Mouse (Mus musculus) lung, embryonic 14.5 days (tissue): ENCODE data around the gene Dpp3. TPM values are rescaled to one million over a fixed set of nuclear protein-coding genes. Genes with fewer than 3 reads are reported as not detected.
"Not testable (repeated sequence)": the region's sequence is repeated elsewhere in the genome, so short reads cannot be mapped to it uniquely, and the experiment has no call there.

Experiments used
- ATAC-seq: fragments of 200-750 bp; cut with Nextera tagmentation; 2 replicates; pipeline ENCODE4 v1.8.0; 2017; ENCODE audit warnings: mild to moderate bottlenecking, moderate TSS enrichment, moderate library complexity; ENCODE audit not compliant: insufficient read depth
- DNase-seq: peaks from one replicate; pipeline ENCODE4 v3.0.0-alpha.2; 2015
- H3K27ac ChIP-seq: fragments of 300-500 bp; sonication (generic); 2 replicates; pipeline ENCODE4 v1.5.1; 2014; ENCODE audit warnings: low read depth, mild to moderate bottlenecking, moderate library complexity
- H3K27me3 ChIP-seq: fragments of 300-500 bp; sonication (generic); 2 replicates; pipeline ENCODE4 v1.6.1; 2014; ENCODE audit warnings: low read length, control low read depth; ENCODE audit not compliant: insufficient read depth
- H3K36me3 ChIP-seq: fragments of 300-500 bp; sonication (generic); 2 replicates; pipeline ENCODE4 v1.6.1; 2014; ENCODE audit warnings: control low read depth; ENCODE audit not compliant: insufficient read depth
- H3K4me1 ChIP-seq: fragments of 300-500 bp; sonication (generic); 2 replicates; pipeline ENCODE4 v1.6.1; 2014; ENCODE audit warnings: antibody characterized with exemption, control low read depth; ENCODE audit not compliant: insufficient read depth
- H3K4me2 ChIP-seq: fragments of 300-500 bp; sonication (generic); 2 replicates; pipeline ENCODE4 v1.6.1; 2014; ENCODE audit warnings: mild to moderate bottlenecking
- H3K4me3 ChIP-seq: fragments of 300-500 bp; sonication (generic); 2 replicates; pipeline ENCODE4 v1.5.1; 2014; ENCODE audit warnings: low read depth, low read length
- H3K9ac ChIP-seq: fragments of 300-500 bp; sonication (generic); 2 replicates; pipeline ENCODE4 v1.6.1; 2014
- H3K9me3 ChIP-seq: fragments of 300-500 bp; sonication (generic); 2 replicates; pipeline ENCODE4 v1.6.1; 2016; ENCODE audit warnings: low read depth, low read length, control low read depth
- CTCF ChIP-seq: IDR thresholded peaks from 2 replicates; pipeline ENCODE4 v1.5.1; 2016; ENCODE audit warnings: antibody characterized with exemption, low read depth
- WGBS: fragments of 180-500 bp; shearing (Covaris S2); extraction: QIAGEN DNeasy Blood & Tissue Kit; methylation state at CpG from one replicate; pipeline ENCODE4 v1.1.7; 2014; 5-methylcytosine and 5-hydroxymethylcytosine counted together
- polyA plus RNA-seq: library from polyadenylated mRNA; unstranded; fragments of >200 nt; fragmentation: Nextera tagmentation; extraction: Ambion mirVana; gene quantifications from 2 replicates; pipeline ENCODE4 v1.2.1, GENCODE M21; 2014

Gene Dpp3
- polyA plus RNA-seq, 1 experiment from 2014 or later, result 88.6 TPM

DNA sequence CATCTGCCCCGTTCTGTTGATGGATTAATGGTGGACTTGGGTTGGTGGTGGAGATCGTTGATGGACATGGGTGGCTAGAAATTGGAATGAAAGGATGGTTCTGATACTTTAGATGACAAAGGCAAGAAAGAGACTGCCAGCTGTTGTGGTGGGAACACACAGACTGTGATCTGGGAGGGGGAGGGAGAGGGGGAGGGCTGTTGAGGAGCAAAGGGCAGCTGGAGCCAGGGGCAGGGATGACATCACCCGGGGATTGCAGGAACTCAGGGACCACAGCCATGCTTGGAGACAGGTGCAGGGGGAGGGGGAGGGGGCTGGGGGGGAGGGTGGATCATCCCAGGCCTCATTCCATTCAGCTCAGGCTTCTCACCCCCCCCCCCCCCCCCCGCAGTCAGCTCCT is 51.8 kb downstream of the Dpp3 start:
- ATAC-seq (no peak), DNase-seq (no peak)
- Histone ChIP-seq H3K27ac (no peak overlapping the region), H3K9ac (no peak overlapping the region), H3K4me1 (0 out of 2 replicates have a peak, but pooled peaks cover 5% of the 10 kb centered on the region), H3K9me3 (no peaks in the 10 kb centered on the region), H3K36me3 (no peaks in the 10 kb centered on the region), H3K4me3 (no peak overlapping the region), H3K27me3 (no peaks in the 10 kb centered on the region), H3K4me2 (no peak overlapping the region)
- WGBS, result 60% methylated on average over 3 of the region's 4 CpGs
- no peak for TF ChIP-seq CTCF

GRCm38 (mm10) chr19:4874613-4875012 is 53.5 kb downstream of the Dpp3 start:
- H3K36me3 ChIP-seq, ATAC-seq, H3K4me1 ChIP-seq, H3K9me3 ChIP-seq, DNase-seq, H3K27me3 ChIP-seq, H3K4me3 ChIP-seq, H3K4me2 ChIP-seq, H3K9ac ChIP-seq, H3K27ac ChIP-seq: not testable (repeated sequence)
- WGBS, result 68% methylated on average over 1 of the region's 1 CpGs

DNA sequence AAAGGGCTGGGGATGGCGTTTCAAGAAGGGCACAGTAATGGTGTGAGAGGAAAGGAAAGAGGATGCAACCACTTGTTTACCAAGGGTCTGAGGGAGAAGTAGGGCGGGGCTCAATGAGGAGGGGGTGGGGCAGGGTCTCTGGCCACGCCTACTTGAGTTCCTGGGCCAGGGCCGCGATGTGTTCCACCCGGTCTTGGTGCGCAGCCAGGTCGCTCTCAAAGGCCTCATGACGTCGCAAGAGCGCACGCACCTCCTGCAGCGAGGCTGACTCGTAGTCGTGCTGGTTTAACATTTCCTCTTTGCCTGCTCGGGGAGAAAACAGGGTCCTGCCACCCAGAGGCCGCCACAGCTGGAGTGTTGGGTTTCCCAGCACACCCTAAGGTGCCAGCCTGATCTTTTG is 62.9 kb downstream of the Dpp3 start:
- ATAC-seq, result no peak
- DNase-seq, result peak; percentile 71
- Histone ChIP-seq H3K4me3 (no peak overlapping the region), H3K27me3 (0 out of 2 replicates have a peak, but pooled peaks cover 3% of the 10 kb centered on the region), H3K36me3 (no peaks in the 10 kb centered on the region), H3K4me1 (no peaks in the 10 kb centered on the region), H3K27ac (no peak overlapping the region), H3K4me2 (peak overlapping the region; percentile 40; the same call in 1 of the 2 replicates), H3K9me3 (no peaks in the 10 kb centered on the region), H3K9ac (no peak overlapping the region; the same call in 1 of the 2 replicates)
- WGBS, result 3% methylated on average over 17 of the region's 17 CpGs
- TF ChIP-seq CTCF, result no peak

DNA sequence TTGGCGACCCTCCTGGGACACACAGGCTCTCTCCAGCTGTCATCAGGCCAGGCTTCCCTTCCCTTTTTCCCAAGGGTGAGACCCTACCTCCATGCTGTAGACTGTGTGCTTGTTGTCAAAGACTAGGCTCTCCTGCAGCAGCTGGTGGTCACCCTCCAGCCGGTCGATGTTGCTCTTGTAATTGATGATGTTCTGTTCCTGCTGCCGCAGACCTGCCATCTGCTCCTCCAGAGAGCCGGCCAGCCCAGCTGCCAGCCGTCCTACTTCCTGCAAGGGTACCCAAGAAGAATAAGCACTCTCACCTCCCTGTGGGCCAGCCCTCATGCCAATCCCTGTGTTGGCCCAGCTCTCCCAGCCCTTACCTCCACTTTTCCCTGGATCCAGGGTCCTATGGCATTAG is 65.0 kb downstream of the Dpp3 start:
- Histone ChIP-seq H3K4me1 (no peaks in the 10 kb centered on the region), H3K4me2 (no peak overlapping the region), H3K9ac (no peak overlapping the region), H3K36me3 (no peaks in the 10 kb centered on the region), H3K4me3 (no peak overlapping the region), H3K9me3 (no peaks in the 10 kb centered on the region), H3K27me3 (0 out of 2 replicates have a peak, but pooled peaks cover 3% of the 10 kb centered on the region), H3K27ac (no peak overlapping the region)
- 51% methylated on average over 6 of the region's 6 CpGs for WGBS
- no peak for ATAC-seq
- DNase-seq, result no peak
- no peak for TF ChIP-seq CTCF

GRCm38 (mm10) chr19:4859081-4859480 is 69.0 kb downstream of the Dpp3 start:
- 44% methylated on average over 6 of the region's 6 CpGs for WGBS

More at GRCm38 (mm10) chr19:4859081-4859480, 69.0 kb downstream of the Dpp3 start:
- H3K27ac ChIP-seq, result no peak overlapping the region
- no peak overlapping the region for H3K9ac ChIP-seq
- H3K4me3 ChIP-seq, result no peak overlapping the region
- ATAC-seq (no peak; the same call in 1 of the 2 replicates), DNase-seq (no peak)
- no peaks in the 10 kb centered on the region for H3K9me3 ChIP-seq
- H3K27me3 ChIP-seq, result peaks cover 7% of the 10 kb centered on the region; the same call in 1 of the 2 replicates
- H3K4me1 ChIP-seq, result no peaks in the 10 kb centered on the region; the same call in 1 of the 2 replicates
- TF ChIP-seq CTCF, result no peak
- H3K4me2 ChIP-seq, result no peak overlapping the region
- H3K36me3 ChIP-seq, result no peaks in the 10 kb centered on the region

Other genes with a start within 250 kb of the Dpp3 start
- gene Gm960, start 229.6 kb downstream of the Dpp3 start, polyA plus RNA-seq, result 2.3 and 2.9 TPM in 2 replicates
- gene Sptbn2, start 217.1 kb downstream of the Dpp3 start, polyA plus RNA-seq, result 1.3 and 1.4 TPM in 2 replicates
- 54.4 and 65.1 TPM in 2 replicates for gene Rbm4b, start 171.8 kb downstream of the Dpp3 start, polyA plus RNA-seq
- gene Rbm4, start 134.4 kb downstream of the Dpp3 start, polyA plus RNA-seq, result 62.8 and 69.6 TPM in 2 replicates
- 20.5 and 25.3 TPM in 2 replicates for gene Gm21992, start 116.7 kb downstream of the Dpp3 start, polyA plus RNA-seq
- 95.8 and 101 TPM in 2 replicates for gene Rbm14, start 116.7 kb downstream of the Dpp3 start, polyA plus RNA-seq
- 47.2 and 47.7 TPM in 2 replicates for gene Ccs, start 89.0 kb downstream of the Dpp3 start, polyA plus RNA-seq
- gene Ccdc87, start 88.9 kb downstream of the Dpp3 start, polyA plus RNA-seq, result 0.05 TPM in 2 replicates
- gene Ctsf, start 73.2 kb downstream of the Dpp3 start, polyA plus RNA-seq, result 13.8 and 17.3 TPM in 2 replicates
- 1.5 and 1.6 TPM in 2 replicates for gene Actn3, start 50.4 kb downstream of the Dpp3 start, polyA plus RNA-seq
- gene Zdhhc24, start 49.6 kb downstream of the Dpp3 start, polyA plus RNA-seq, result 6.2 and 7.9 TPM in 2 replicates
- 7.6 and 8.0 TPM in 2 replicates for gene Bbs1, start 21.7 kb downstream of the Dpp3 start, polyA plus RNA-seq
- 1.6 TPM in 2 replicates for gene Peli3, start 14.8 kb upstream of the Dpp3 start, polyA plus RNA-seq
- 120 TPM in 2 replicates for gene Mrpl11, start 33.9 kb upstream of the Dpp3 start, polyA plus RNA-seq
- gene Npas4, start 62.0 kb upstream of the Dpp3 start, polyA plus RNA-seq, result 0.05 TPM in 1 of 2 replicates, not detected in the other
- gene Slc29a2, start 95.6 kb upstream of the Dpp3 start, polyA plus RNA-seq, result 3.1 and 3.4 TPM in 2 replicates
- gene B4gat1, start 110.5 kb upstream of the Dpp3 start, polyA plus RNA-seq, result 45.8 and 47.9 TPM in 2 replicates
- gene AC124502.3, start 110.6 kb upstream of the Dpp3 start, polyA plus RNA-seq, result 1.3 and 1.8 TPM in 2 replicates
- gene Brms1, start 113.1 kb upstream of the Dpp3 start, polyA plus RNA-seq, result 43.4 and 48.0 TPM in 2 replicates
- gene Rin1, start 122.2 kb upstream of the Dpp3 start, polyA plus RNA-seq, result 4.0 and 5.9 TPM in 2 replicates
- gene Cd248, start 139.8 kb upstream of the Dpp3 start, polyA plus RNA-seq, result 105 and 110 TPM in 2 replicates
- 3.1 and 4.4 TPM in 2 replicates for gene Tmem151a, start 157.2 kb upstream of the Dpp3 start, polyA plus RNA-seq
- 99.2 and 105 TPM in 2 replicates for gene Yif1a, start 160.3 kb upstream of the Dpp3 start, polyA plus RNA-seq
- 14.8 and 15.3 TPM in 2 replicates for gene Cnih2, start 170.2 kb upstream of the Dpp3 start, polyA plus RNA-seq
- 278 and 289 TPM in 2 replicates for gene Rab1b, start 178.8 kb upstream of the Dpp3 start, polyA plus RNA-seq
- gene Klc2, start 190.3 kb upstream of the Dpp3 start, polyA plus RNA-seq, result 20.4 and 24.8 TPM in 2 replicates